Mouse (Mus musculus) neural tube, embryonic 12.5 days (tissue): ENCODE measurements at regions not wholly inside any gene's neighbourhood (a gene's known extent, or its start where the extent isn't known, plus 50 kb on each side); places are given as distances from the start of the nearest gene placed in this dataset.

ENCODE experiments used
- ATAC-seq: fragments of 200-750 bp; cut with Nextera tagmentation; 2 replicates; pipeline ENCODE4 v1.8.0; 2017; ENCODE audit warnings: low read depth, mild to moderate bottlenecking, moderate TSS enrichment, moderate library complexity; ENCODE audit not compliant: low FRiP score
- H3K27ac ChIP-seq: fragments of 300-500 bp; sonication (generic); 2 replicates; pipeline ENCODE4 v1.5.1; 2016
- H3K27me3 ChIP-seq: fragments of 300-500 bp; sonication (generic); replicated peaks from 2 replicates; pipeline ENCODE4 v1.6.1; 2016; ENCODE audit warnings: mild to moderate bottlenecking
- H3K36me3 ChIP-seq: fragments of 300-500 bp; sonication (generic); 2 replicates; pipeline ENCODE4 v1.6.1; 2016; ENCODE audit warnings: mild to moderate bottlenecking
- H3K4me1 ChIP-seq: fragments of 300-500 bp; sonication (generic); 2 replicates; pipeline ENCODE4 v1.6.1; 2016
- H3K4me2 ChIP-seq: fragments of 300-500 bp; sonication (generic); replicated peaks from 2 replicates; pipeline ENCODE4 v1.6.1; 2016; ENCODE audit warnings: mild to moderate bottlenecking
- H3K4me3 ChIP-seq: fragments of 300-500 bp; sonication (generic); 2 replicates; pipeline ENCODE4 v1.5.1; 2016
- H3K9ac ChIP-seq: fragments of 300-500 bp; sonication (generic); 2 replicates; pipeline ENCODE4 v1.6.1; 2016; ENCODE audit warnings: mild to moderate bottlenecking
- H3K9me3 ChIP-seq: fragments of 300-500 bp; sonication (generic); 2 replicates; pipeline ENCODE4 v1.6.1; 2016; ENCODE audit warnings: mild to moderate bottlenecking
- WGBS: fragments of 180-500 bp; shearing (Covaris S2); methylation state at CpG from one replicate; pipeline ENCODE4 v1.1.7; 2016; 5-methylcytosine and 5-hydroxymethylcytosine counted together

DNA sequence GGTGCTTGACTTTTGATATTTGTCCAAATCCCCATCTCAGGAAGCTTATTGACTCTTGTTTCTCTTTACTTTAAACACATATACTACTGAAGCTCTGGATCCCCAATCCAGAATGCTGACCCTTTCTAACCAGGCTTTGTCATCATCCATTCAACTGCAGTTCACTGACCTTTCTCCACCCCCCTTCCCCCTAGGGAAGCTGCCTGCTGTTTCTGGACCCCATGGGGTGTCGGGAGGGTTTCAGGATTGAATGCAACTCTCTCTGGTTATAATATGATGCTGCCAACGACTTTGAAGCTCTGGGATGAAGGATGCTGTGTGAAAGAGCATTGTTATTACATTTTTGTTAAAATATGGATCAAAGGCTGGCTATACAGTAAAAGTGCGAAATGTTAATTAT, 318.7 kb upstream of the Id2 start:
- WGBS, result 28% methylated on average over 3 of the region's 3 CpGs
- H3K27ac ChIP-seq, result no peak overlapping the region

DNA sequence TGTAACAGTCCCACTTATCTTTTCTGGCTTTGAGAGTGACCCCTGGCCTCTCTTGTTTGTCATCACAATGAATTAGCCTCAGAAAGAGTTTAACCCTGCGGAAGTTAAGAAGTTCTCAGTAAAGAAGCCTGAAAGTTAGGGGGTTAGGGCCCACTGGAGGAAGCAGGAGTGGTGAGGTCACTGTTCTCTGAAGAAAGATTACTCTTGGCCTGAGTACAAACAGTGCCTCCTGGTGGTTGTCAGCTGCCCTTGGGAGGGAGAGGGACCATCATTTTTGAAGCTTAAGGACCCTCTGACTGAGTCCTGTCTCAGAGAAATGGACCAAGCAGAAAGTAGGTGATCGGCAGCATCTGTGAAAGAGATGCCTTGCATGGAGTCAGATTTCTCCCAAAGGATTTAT, 318.3 kb upstream of the Id2 start:
- Histone ChIP-seq H3K36me3 (no peaks in the 10 kb centered on the region), H3K4me2 (no peak overlapping the region), H3K4me1 (peaks cover 10% of the 10 kb centered on the region; the same call in 1 of the 2 replicates), H3K27me3 (no peaks in the 10 kb centered on the region), H3K27ac (no peak overlapping the region), H3K9ac (no peak overlapping the region), H3K4me3 (no peak overlapping the region), H3K9me3 (0 out of 2 replicates have a peak, but pooled peaks cover 14% of the 10 kb centered on the region)
- WGBS, result 22% methylated on average over 2 of the region's 2 CpGs
- no peak for ATAC-seq

More for the DNA sequence above, 318.7 kb upstream of the Id2 start:
- no peak overlapping the region for H3K4me2 ChIP-seq
- 0 out of 2 replicates have a peak, but pooled peaks cover 14% of the 10 kb centered on the region for H3K9me3 ChIP-seq
- ATAC-seq, result no peak
- H3K36me3 ChIP-seq, result no peaks in the 10 kb centered on the region
- H3K27me3 ChIP-seq, result no peaks in the 10 kb centered on the region
- no peak overlapping the region for H3K9ac ChIP-seq
- H3K4me3 ChIP-seq, result no peak overlapping the region
- peaks cover 10% of the 10 kb centered on the region; the same call in 1 of the 2 replicates for H3K4me1 ChIP-seq

DNA sequence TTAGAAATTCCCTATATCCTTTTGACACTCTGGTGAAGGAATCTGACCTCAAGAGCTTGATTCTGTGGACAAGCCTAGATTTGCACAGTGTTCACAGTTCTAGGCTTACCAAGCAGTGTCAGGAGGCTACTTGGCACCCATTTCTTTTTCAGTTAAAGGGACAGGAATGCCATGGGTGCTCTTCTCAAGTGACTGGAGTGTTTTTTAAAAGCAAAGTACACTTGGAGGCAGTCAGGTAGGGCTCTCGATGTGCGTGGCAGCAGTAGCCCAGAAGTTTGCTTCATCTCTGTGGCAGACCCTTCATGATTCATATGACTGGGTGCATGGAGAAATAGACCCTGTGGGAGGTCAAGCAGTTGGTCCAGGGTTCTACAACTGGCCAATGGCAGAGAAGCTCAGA, 310.4 kb upstream of the Id2 start:
- H3K9ac ChIP-seq, result no peak overlapping the region
- WGBS, result 97% methylated on average over 2 of the region's 2 CpGs
- no peak for ATAC-seq

DNA sequence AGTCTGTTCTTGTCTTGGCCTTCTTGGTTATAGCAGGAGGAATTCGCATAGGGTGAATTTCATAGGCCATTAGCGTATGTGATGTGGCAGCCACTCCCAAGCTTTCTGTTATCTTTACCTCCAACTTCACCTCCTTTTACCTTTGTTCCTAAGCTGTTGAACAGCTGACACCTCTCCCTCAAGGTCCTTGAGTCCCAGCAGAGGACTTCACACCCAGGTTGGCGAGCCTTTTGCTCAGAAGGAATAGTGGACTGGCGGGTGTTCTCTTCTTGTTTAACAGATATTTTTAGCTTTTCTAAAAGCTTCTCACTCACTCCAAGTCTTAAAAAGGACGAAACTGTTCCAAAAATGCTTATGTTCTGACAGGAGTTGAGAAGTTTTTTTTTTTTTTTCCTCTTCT, 303.4 kb upstream of the Id2 start:
- Histone ChIP-seq H3K27me3 (no peaks in the 10 kb centered on the region), H3K4me3 (no peak overlapping the region), H3K36me3 (no peaks in the 10 kb centered on the region), H3K9ac (no peak overlapping the region), H3K4me2 (no peak overlapping the region), H3K9me3 (no peaks in the 10 kb centered on the region), H3K4me1 (no peaks in the 10 kb centered on the region), H3K27ac (no peak overlapping the region)
- WGBS, result 93% methylated on average over 5 of the region's 5 CpGs
- ATAC-seq, result no peak

More for the DNA sequence above, 310.4 kb upstream of the Id2 start:
- no peak overlapping the region for H3K4me2 ChIP-seq
- no peaks in the 10 kb centered on the region for H3K4me1 ChIP-seq
- H3K27ac ChIP-seq, result no peak overlapping the region
- no peaks in the 10 kb centered on the region for H3K27me3 ChIP-seq
- H3K36me3 ChIP-seq, result no peaks in the 10 kb centered on the region
- no peak overlapping the region for H3K4me3 ChIP-seq
- H3K9me3 ChIP-seq, result 0 out of 2 replicates have a peak, but pooled peaks cover 8% of the 10 kb centered on the region

DNA sequence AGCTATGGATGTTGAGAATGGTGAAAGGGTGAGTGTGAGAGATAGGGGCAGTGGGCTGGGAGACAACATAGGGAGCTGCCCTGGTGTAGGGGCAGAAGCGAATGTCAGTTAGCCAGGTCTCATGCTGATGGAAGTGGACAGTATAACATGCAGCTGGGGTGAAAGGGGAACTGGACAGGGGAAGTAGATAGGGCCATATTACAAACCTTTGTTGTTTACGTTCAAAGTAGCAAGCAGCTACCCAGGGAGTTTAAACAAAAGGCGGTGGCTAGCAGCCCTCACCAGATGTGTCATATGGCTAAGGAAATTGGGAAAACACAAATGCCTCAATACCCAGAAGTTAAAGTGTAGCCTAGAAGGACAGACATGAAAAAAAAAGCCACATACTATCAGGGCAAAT, 301.8 kb upstream of the Id2 start:
- Histone ChIP-seq H3K4me3 (no peak overlapping the region), H3K4me1 (no peaks in the 10 kb centered on the region), H3K9ac (no peak overlapping the region), H3K27me3 (no peaks in the 10 kb centered on the region), H3K27ac (no peak overlapping the region), H3K9me3 (no peaks in the 10 kb centered on the region), H3K4me2 (no peak overlapping the region), H3K36me3 (no peaks in the 10 kb centered on the region)
- ATAC-seq, result no peak
- WGBS, result 77% methylated on average over 3 of the region's 3 CpGs

DNA sequence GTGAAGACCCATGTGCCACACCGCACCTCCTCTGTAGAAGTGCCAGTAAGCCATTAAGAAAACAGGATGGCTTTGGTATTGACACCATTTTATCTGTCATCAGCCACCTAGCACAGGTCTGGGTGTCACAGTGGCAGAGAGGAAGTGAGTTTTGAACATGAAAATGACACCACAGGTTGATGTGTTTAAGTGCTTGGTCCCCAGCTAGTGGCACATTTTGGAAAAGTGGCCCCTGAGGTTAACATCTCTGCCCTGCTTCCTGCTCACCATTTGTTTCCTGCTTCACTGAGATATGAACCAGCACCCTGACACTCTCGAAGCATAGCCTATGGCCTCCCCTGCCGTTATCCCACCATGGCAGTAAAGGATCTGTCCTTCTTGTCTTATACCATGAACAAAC, 297.4 kb upstream of the Id2 start:
- Histone ChIP-seq H3K27ac (no peak overlapping the region), H3K27me3 (no peaks in the 10 kb centered on the region), H3K9ac (no peak overlapping the region), H3K4me1 (no peaks in the 10 kb centered on the region), H3K36me3 (no peaks in the 10 kb centered on the region), H3K4me2 (no peak overlapping the region), H3K4me3 (no peak overlapping the region), H3K9me3 (no peaks in the 10 kb centered on the region)
- WGBS, result 90% methylated on average over 3 of the region's 3 CpGs
- ATAC-seq, result no peak

DNA sequence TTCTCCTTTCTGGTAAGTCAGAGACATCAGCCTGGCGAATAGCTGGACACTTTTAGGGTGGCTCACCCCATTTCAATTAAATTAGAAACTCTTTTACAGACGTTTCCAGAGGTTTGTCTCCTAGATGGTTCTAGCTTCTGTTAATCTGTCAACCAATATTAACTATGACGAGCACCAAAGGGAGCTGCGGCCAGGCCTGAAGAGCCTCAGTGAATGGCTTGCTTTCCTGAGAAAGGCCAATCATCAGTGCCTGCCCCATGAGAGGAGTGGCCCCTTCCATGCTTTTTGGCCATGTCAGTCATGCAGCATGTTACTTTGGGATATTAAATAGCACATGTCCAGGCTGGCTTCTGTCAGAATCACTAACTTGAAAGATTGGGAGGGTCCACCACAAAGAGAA, 296.6 kb upstream of the Id2 start:
- Histone ChIP-seq H3K4me2 (no peak overlapping the region), H3K27me3 (no peaks in the 10 kb centered on the region), H3K27ac (no peak overlapping the region), H3K9ac (no peak overlapping the region), H3K4me3 (no peak overlapping the region), H3K9me3 (no peaks in the 10 kb centered on the region), H3K4me1 (no peaks in the 10 kb centered on the region), H3K36me3 (no peaks in the 10 kb centered on the region)
- ATAC-seq, result no peak
- 84% methylated on average over 4 of the region's 4 CpGs for WGBS

DNA sequence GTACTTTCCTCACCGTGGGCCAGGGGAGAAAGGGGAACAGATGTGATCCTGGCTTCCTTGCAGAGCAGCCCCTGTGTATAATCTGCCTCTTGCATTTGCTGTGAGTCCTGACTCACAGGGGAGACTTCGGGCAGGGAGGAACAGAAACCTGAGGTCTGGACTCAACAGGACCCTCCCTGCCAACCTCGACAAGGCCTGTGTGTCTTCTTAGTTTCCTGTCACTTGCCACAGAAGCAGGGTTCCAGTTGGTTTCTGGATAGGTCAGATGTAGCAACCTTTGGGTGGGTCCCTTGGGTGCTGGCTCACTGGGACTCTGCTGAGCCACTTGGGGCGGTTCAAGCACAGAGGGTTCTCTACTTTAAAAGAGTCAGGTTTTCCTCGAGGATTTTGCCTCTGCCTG, 292.3 kb upstream of the Id2 start:
- ATAC-seq, result no peak

DNA sequence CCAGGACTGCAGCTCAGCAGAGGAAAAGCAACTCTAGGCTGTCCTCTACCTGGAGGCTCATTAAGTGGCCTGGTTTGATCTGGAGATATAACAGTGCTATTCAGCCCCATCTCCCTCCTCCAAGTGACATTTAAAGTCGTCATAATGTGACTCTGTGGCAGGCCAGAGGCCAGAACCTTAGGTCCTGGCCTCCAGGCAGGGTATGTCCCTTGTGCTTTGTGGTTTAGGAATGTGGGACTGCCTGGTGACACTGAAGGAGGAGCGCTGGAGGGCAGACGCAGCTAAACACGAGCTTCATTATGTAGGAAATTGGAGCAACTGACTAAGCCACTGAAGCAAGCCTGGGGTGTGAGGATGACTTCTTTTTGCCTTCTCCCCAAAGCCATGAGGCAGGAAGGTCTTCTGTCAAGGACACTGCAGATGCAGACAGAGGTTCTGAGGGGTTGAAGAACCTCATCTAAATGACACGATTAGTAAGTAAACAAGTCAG, 290.9 kb upstream of the Id2 start:
- Histone ChIP-seq H3K4me1 (no peaks in the 10 kb centered on the region), H3K27ac (no peak overlapping the region), H3K36me3 (no peaks in the 10 kb centered on the region), H3K9ac (no peak overlapping the region), H3K27me3 (no peaks in the 10 kb centered on the region), H3K4me3 (no peak overlapping the region), H3K4me2 (no peak overlapping the region), H3K9me3 (no peaks in the 10 kb centered on the region)
- WGBS, result 62% methylated on average over 5 of the region's 5 CpGs
- no peak for ATAC-seq

More for the DNA sequence above, 292.3 kb upstream of the Id2 start:
- H3K36me3 ChIP-seq, result no peaks in the 10 kb centered on the region
- no peaks in the 10 kb centered on the region for H3K27me3 ChIP-seq
- no peaks in the 10 kb centered on the region for H3K4me1 ChIP-seq
- no peak overlapping the region for H3K9ac ChIP-seq
- WGBS, result 81% methylated on average over 5 of the region's 5 CpGs
- H3K4me3 ChIP-seq, result no peak overlapping the region
- H3K9me3 ChIP-seq, result no peaks in the 10 kb centered on the region
- H3K27ac ChIP-seq, result no peak overlapping the region
- H3K4me2 ChIP-seq, result no peak overlapping the region

DNA sequence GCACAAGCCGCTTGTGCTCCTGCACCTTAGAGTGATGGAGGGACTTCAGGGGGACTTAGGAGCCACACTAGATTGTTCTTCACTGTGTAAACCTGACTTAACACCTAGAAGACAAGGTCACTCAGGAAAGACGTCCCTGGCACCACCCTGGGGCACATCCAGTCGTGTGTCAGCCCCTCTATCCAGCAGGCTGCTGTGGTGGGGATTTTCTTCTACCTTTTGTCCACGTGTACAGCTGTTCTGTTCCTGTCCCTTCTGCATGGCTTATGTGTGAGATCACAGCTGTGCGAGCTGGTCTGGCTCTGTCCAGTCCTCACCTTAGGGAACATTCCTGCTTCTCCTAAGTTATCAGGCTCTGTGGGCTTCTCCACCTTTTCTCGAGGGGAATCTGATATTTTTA, 286.0 kb upstream of the Id2 start:
- WGBS, result 78% methylated on average over 6 of the region's 6 CpGs

DNA sequence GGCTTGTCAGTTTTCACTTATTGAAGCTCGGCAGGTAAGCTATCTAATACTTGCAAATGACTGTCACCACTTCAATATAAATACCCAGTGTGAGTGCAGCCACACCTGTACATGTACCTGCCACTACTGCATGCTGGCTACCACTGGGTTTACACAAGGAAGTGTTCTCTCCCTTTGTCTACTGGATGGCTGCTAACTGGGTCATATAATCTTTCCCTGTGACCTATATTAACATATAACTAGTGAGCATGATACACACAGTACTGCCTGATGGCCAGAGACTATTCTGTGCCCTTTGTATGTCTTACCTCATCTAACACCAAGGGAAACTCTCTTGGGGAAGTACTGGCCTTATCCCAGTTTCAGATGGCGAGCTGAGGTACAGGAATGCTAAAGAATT, 285.5 kb upstream of the Id2 start:
- no peak overlapping the region for H3K9ac ChIP-seq
- no peaks in the 10 kb centered on the region for H3K36me3 ChIP-seq
- WGBS, result 95% methylated on average over 2 of the region's 2 CpGs
- no peak overlapping the region for H3K27ac ChIP-seq
- no peak overlapping the region for H3K4me2 ChIP-seq
- no peak for ATAC-seq
- no peaks in the 10 kb centered on the region for H3K27me3 ChIP-seq
- no peaks in the 10 kb centered on the region for H3K4me1 ChIP-seq
- no peaks in the 10 kb centered on the region for H3K9me3 ChIP-seq
- H3K4me3 ChIP-seq, result no peak overlapping the region

More for the DNA sequence above, 286.0 kb upstream of the Id2 start:
- Histone ChIP-seq H3K9ac (no peak overlapping the region), H3K4me1 (no peaks in the 10 kb centered on the region), H3K36me3 (no peaks in the 10 kb centered on the region), H3K4me3 (no peak overlapping the region), H3K9me3 (no peaks in the 10 kb centered on the region), H3K27me3 (no peaks in the 10 kb centered on the region), H3K27ac (no peak overlapping the region), H3K4me2 (no peak overlapping the region)
- ATAC-seq, result no peak

DNA sequence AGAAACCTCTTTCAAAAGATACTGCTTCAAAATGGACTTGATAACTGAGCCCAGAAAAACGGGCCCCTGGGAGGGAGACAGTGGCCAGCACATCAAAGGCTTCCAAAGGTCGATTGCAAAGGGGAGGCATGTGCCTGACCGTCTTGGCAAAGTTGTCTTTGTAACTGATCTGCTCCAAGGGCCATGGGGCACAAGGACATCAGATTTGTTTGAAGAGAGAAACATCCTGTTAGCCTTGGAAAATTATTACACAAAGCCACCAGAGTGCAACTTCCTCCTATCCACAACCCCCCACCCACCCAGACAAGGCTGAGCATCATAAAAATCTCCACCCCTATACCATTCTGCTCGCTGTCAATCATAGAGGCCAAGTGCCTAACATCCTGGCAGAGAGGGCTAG, 284.7 kb upstream of the Id2 start:
- H3K9me3 ChIP-seq, result no peaks in the 10 kb centered on the region
- no peak for ATAC-seq
- no peaks in the 10 kb centered on the region for H3K4me1 ChIP-seq
- H3K9ac ChIP-seq, result no peak overlapping the region
- no peak overlapping the region for H3K4me3 ChIP-seq
- WGBS, result 50% methylated on average over 4 of the region's 4 CpGs
- no peak overlapping the region for H3K4me2 ChIP-seq
- no peaks in the 10 kb centered on the region for H3K27me3 ChIP-seq
- no peak overlapping the region for H3K27ac ChIP-seq
- H3K36me3 ChIP-seq, result no peaks in the 10 kb centered on the region

DNA sequence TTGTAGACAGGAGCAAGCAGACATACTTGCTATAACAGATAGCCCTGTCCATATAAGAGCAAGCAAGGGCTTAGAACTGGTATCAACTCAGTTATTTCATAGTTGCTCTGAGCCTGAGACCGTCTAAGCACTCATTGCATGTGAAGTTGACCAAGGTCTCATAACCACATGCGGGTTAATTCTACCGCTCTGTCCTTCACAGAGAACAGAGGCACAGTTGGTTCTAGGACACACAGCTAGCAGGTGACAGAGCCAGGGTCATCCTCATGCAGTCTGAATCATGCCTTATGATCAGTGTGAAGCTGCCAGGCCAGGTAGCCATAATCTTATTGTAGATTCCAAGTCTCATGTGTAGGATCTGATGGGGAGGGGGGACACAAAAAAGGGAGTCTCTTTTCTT, 283.1 kb upstream of the Id2 start:
- H3K4me2 ChIP-seq, result no peak overlapping the region
- H3K36me3 ChIP-seq, result no peaks in the 10 kb centered on the region
- no peak overlapping the region for H3K4me3 ChIP-seq
- no peaks in the 10 kb centered on the region for H3K4me1 ChIP-seq
- H3K9me3 ChIP-seq, result no peaks in the 10 kb centered on the region
- H3K9ac ChIP-seq, result no peak overlapping the region
- no peaks in the 10 kb centered on the region for H3K27me3 ChIP-seq
- no peak overlapping the region for H3K27ac ChIP-seq
- no peak for ATAC-seq
- WGBS, result 93% methylated on average over 3 of the region's 3 CpGs
